Mouse (Mus musculus) stomach, embryonic 15.5 days (tissue): Measurements from ENCODE around the gene Tmem43. TPM values are rescaled to one million over a fixed set of nuclear protein-coding genes. Genes with fewer than 3 reads are reported as not detected.

Source experiments
- ATAC-seq: fragments of 200-750 bp; cut with Nextera tagmentation; 2 replicates; pipeline ENCODE4 v1.8.0; 2017; ENCODE audit warnings: low read depth, moderate number of reproducible peaks, moderate TSS enrichment; ENCODE audit not compliant: insufficient read depth, low FRiP score
- H3K27ac ChIP-seq: fragments of 300-500 bp; sonication (generic); 2 replicates; pipeline ENCODE4 v1.5.1; 2015; ENCODE audit warnings: mild to moderate bottlenecking, inconsistent platforms
- H3K27me3 ChIP-seq: fragments of 300-500 bp; sonication (generic); replicated peaks from 2 replicates; pipeline ENCODE4 v1.6.1; 2015; ENCODE audit warnings: inconsistent platforms
- H3K36me3 ChIP-seq: fragments of 300-500 bp; sonication (generic); 2 replicates; pipeline ENCODE4 v1.6.1; 2015; ENCODE audit warnings: inconsistent platforms
- H3K4me1 ChIP-seq: fragments of 300-500 bp; sonication (generic); 2 replicates; pipeline ENCODE4 v1.6.1; 2015; ENCODE audit warnings: inconsistent platforms
- H3K4me2 ChIP-seq: fragments of 300-500 bp; sonication (generic); 2 replicates; pipeline ENCODE4 v1.6.1; 2015; ENCODE audit warnings: mild to moderate bottlenecking, inconsistent platforms
- H3K4me3 ChIP-seq: fragments of 300-500 bp; sonication (generic); replicated peaks from 2 replicates; pipeline ENCODE4 v1.5.1; 2015; ENCODE audit warnings: inconsistent platforms
- H3K9ac ChIP-seq: fragments of 300-500 bp; sonication (generic); 2 replicates; pipeline ENCODE4 v1.6.1; 2015; ENCODE audit warnings: inconsistent platforms
- H3K9me3 ChIP-seq: fragments of 300-500 bp; sonication (generic); 2 replicates; pipeline ENCODE4 v1.6.1; 2016; ENCODE audit warnings: inconsistent platforms
- WGBS: fragments of 180-500 bp; shearing (Covaris S2); methylation state at CpG from one replicate; pipeline ENCODE4 v1.1.7; 2015; 5-methylcytosine and 5-hydroxymethylcytosine counted together
- polyA plus RNA-seq: library from polyadenylated mRNA; unstranded; fragments of >200 nt; fragmentation: Nextera tagmentation; extraction: Ambion mirVana; gene quantifications from 2 replicates; pipeline ENCODE4 v1.2.1, GENCODE M21; 2015

The Tmem43 gene
- polyA plus RNA-seq, 1 experiment from 2014 or later, result 45.8 TPM

DNA sequence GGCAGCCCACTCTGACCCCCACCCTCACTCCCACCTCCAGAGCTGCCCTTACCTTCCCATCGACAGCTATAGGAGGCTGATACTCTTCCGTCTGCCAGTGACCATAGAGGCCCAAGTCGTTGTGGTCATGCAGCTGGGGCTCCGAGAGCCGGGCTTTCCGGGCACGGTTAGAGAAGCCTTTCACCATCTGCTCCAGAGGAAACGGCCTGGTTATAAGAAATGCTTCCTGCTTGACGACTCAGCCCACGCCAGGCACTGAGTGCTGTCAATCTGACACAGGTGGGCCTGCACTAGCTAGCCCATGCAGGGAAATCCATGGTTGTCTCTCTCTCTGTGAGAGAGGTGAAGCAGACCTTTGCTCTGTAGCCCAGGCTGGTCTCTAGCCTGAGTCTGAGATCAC lies 19.6 kb downstream of the Tmem43 start:
- Histone ChIP-seq H3K4me2 (no peak overlapping the region), H3K9me3 (no peaks in the 10 kb centered on the region), H3K4me3 (no peak overlapping the region), H3K4me1 (peaks cover 4% of the 10 kb centered on the region; the same call in 1 of the 2 replicates), H3K27ac (no peak overlapping the region), H3K27me3 (no peaks in the 10 kb centered on the region), H3K36me3 (peaks cover 31% of the 10 kb centered on the region), H3K9ac (no peak overlapping the region)
- 80% methylated on average over 10 of the region's 10 CpGs for WGBS
- no peak for ATAC-seq

DNA sequence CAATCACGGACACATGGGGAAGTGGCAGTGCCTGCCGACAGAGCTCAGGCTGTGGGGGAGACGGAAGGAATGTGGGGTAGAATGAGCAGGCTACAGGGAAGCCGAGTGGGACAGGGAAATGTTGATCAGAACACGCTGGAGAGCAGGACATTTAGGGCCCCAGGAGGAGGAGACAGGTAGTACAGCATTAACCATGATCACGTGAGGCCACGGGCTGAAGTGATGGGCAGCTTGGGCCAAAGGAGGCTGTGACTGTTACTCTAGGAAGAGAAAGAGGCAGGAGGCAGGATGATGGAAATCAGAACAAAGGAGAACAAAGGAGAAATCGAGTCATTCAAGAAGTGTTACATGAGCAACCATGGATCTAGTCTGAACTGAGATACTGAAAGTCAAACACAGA lies 21.0 kb downstream of the Tmem43 start:
- H3K27ac ChIP-seq, result no peak overlapping the region
- peaks cover 41% of the 10 kb centered on the region for H3K36me3 ChIP-seq
- no peak overlapping the region for H3K4me2 ChIP-seq
- no peaks in the 10 kb centered on the region for H3K4me1 ChIP-seq
- ATAC-seq, result no peak
- H3K9me3 ChIP-seq, result no peaks in the 10 kb centered on the region
- WGBS, result 87% methylated on average over 8 of the region's 8 CpGs
- no peak overlapping the region for H3K9ac ChIP-seq
- no peaks in the 10 kb centered on the region for H3K27me3 ChIP-seq
- H3K4me3 ChIP-seq, result no peak overlapping the region

DNA sequence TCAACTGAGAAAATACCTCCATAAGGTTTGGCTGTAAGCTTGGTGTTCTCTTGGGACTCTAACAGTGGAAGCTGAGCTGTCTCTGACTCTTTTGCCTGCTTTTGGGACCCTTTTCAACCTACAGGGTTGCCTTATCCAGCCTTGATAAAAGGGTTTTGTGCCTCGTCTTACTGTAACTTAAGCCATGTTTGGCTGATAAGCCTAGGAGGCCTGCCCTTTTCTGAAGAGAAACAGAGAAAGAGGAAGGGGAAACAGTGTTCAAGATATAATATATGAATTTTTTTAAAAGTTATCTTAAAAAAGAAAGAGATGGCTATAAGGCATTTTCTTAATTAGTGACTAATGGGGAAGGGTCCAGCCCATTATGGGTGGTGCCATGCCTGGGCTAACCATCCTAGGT lies 29.8 kb downstream of the Tmem43 start:
- H3K9ac ChIP-seq, result no peak overlapping the region
- no peak overlapping the region for H3K4me3 ChIP-seq
- H3K9me3 ChIP-seq, result no peaks in the 10 kb centered on the region
- H3K27me3 ChIP-seq, result no peaks in the 10 kb centered on the region
- WGBS, result 78% methylated on average over 1 of the region's 1 CpGs
- H3K36me3 ChIP-seq, result peaks cover 67% of the 10 kb centered on the region
- no peak for ATAC-seq
- no peak overlapping the region for H3K27ac ChIP-seq
- no peaks in the 10 kb centered on the region for H3K4me1 ChIP-seq
- no peak overlapping the region for H3K4me2 ChIP-seq

DNA sequence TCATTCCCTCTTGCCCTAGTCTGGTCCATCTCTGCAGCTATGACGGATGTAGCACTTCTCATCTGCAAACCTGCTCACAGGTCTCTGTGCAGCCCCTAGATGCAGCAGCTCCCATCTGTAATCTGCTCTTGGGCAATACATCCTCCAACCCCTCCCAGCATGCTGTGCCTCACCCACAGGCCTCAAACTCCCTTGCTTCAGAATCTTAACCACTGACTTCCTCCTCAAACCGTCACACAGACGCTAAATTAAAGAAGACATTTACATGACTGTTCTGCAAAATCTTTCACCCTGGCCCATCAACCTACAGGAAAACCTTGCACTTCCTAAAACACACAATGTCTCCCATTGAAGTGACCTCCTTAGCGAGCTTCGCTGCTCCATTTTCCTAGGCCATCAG lies 32.5 kb downstream of the Tmem43 start:
- WGBS, result 86% methylated on average over 5 of the region's 5 CpGs
- Histone ChIP-seq H3K36me3 (peaks cover 47% of the 10 kb centered on the region), H3K27me3 (no peaks in the 10 kb centered on the region), H3K4me2 (no peak overlapping the region), H3K9ac (no peak overlapping the region), H3K4me1 (no peaks in the 10 kb centered on the region), H3K27ac (no peak overlapping the region), H3K9me3 (no peaks in the 10 kb centered on the region), H3K4me3 (no peak overlapping the region)
- no peak for ATAC-seq

DNA sequence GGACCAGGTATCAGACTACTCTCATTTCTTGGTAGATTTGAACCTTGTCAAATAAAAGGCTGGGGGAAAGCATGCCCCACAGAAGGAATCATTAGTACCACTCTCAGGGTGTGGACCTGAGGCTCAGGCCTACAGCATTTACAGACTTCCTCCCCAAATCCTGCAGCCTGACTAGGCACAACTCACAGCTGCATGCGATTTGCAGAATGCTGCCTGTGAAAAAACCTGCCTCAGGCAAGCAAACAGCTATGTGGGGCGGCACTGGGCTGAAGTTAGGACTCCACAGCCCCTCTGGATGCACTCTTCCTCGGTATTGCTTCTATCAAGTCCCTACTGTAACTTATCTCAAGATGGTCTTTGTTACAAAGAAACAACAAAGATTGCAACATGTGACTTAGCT lies 34.5 kb downstream of the Tmem43 start:
- Histone ChIP-seq H3K9me3 (no peaks in the 10 kb centered on the region), H3K27ac (no peak overlapping the region), H3K9ac (no peak overlapping the region), H3K4me1 (no peaks in the 10 kb centered on the region), H3K4me2 (no peak overlapping the region), H3K27me3 (no peaks in the 10 kb centered on the region), H3K4me3 (no peak overlapping the region), H3K36me3 (peaks cover 35% of the 10 kb centered on the region)
- 89% methylated on average over 3 of the region's 3 CpGs for WGBS
- ATAC-seq, result no peak

DNA sequence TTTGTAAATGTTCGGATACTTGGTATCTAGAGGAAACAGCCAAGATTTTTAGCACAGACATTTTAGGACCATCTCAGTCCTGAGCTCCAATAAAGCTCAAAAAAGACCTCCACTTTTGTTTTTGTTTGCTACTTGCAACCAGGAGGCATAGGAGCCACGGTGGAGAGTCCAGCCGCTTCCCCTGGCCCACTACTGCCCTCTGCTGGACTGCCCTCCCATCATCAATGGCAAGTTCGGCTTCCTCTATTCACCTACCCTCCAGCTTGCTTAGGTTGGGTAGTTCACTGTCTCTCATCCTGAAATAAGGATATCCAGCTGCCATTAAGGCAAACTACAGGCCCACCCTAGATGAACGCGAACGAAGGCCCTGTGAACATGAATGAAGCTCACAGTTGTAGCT lies 35.8 kb downstream of the Tmem43 start:
- no peak overlapping the region for H3K9ac ChIP-seq
- peaks cover 24% of the 10 kb centered on the region for H3K36me3 ChIP-seq
- ATAC-seq, result no peak
- H3K9me3 ChIP-seq, result no peaks in the 10 kb centered on the region
- 42% methylated on average over 7 of the region's 7 CpGs for WGBS
- no peak overlapping the region for H3K4me3 ChIP-seq
- H3K4me2 ChIP-seq, result no peak overlapping the region
- H3K27ac ChIP-seq, result no peak overlapping the region
- H3K27me3 ChIP-seq, result no peaks in the 10 kb centered on the region
- H3K4me1 ChIP-seq, result no peaks in the 10 kb centered on the region

DNA sequence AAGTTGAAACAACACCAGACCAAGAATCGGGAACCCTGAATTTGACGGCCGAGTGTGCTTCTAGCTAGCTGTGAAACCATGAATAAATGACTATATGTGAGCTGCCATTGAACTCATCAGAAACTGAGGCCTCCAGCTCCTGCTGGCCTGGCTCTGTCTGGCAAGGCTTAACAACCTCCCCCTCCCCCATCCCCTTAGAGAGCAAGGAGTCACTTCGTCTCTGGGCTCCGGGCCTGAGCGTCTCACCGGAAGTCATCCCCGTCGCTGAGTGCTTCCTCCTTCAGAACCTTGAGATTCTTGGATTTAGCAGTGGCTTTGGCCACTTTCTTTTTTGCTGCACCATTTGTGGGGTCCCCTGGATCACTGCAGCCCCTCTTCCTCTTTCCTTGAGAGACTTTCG lies 36.7 kb downstream of the Tmem43 start:
- Histone ChIP-seq H3K27me3 (no peaks in the 10 kb centered on the region), H3K4me2 (no peak overlapping the region), H3K9me3 (no peaks in the 10 kb centered on the region), H3K27ac (no peak overlapping the region), H3K4me1 (no peaks in the 10 kb centered on the region), H3K4me3 (no peak overlapping the region), H3K9ac (no peak overlapping the region), H3K36me3 (peaks cover 16% of the 10 kb centered on the region)
- WGBS, result 75% methylated on average over 10 of the region's 10 CpGs
- no peak for ATAC-seq

DNA sequence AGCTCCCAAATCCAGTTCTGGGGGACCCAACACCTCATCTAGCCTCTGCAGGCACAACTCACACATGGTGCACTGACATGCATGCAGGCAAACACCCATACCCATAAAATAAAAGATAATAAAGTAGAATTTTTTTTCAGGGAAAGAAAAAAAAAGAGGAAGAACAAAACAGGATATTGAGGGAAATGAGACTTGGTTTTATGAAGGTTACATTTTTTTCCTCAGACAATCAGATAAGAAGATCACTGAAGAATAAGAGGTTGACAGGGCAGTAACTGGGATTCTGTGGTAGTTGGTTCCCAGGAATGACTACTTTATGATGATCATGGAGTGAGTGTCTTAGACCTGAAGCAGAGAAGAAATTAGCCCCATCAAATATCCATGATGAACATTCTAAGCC lies 40.6 kb downstream of the Tmem43 start:
- Histone ChIP-seq H3K9me3 (no peaks in the 10 kb centered on the region), H3K4me2 (no peak overlapping the region), H3K27me3 (no peaks in the 10 kb centered on the region), H3K9ac (no peak overlapping the region), H3K4me3 (no peak overlapping the region), H3K4me1 (peaks cover 6% of the 10 kb centered on the region), H3K27ac (no peak overlapping the region), H3K36me3 (peaks cover 10% of the 10 kb centered on the region; the same call in 1 of the 2 replicates)
- ATAC-seq, result no peak

DNA sequence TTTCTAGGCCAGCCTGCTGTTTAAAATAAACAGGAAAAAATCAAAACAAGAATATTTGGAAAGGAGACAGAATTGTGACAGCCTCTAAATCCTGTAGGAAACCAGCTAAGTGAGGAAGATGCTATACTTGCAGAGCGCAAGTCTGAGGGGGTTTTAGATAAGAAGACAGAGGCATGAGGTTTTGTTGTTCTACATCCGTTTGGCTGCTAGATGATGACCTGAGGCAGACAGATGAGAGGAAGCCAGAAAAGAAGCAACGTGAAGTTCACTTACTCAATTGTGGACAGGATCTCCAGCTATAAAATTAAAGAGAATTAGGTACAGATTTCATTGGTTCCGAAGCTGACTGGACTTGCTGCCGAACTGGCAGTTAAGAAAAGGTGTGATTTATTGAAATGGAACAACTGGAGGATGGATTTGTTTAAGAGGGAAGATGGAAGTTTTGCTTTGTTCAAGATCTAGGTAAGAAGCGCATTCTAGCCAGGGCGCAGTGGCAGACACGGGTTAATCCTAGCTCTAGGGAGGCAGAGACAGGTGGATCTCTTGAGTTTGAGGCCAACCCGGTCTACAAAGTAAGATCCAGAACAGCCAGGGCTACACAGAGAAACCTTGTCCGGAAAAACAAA lies 41.3 kb downstream of the Tmem43 start:
- H3K4me1 ChIP-seq, result peaks cover 6% of the 10 kb centered on the region
- H3K9ac ChIP-seq, result peak overlapping the region; percentile 52; the same call in 1 of the 2 replicates
- no peaks in the 10 kb centered on the region for H3K9me3 ChIP-seq
- H3K36me3 ChIP-seq, result peaks cover 16% of the 10 kb centered on the region
- 0 out of 2 replicates have a peak overlapping the region, but pooled peaks have one; percentile 44 for H3K27ac ChIP-seq
- H3K4me2 ChIP-seq, result peak overlapping the region; percentile 69
- H3K4me3 ChIP-seq, result peak overlapping the region; percentile 88
- H3K27me3 ChIP-seq, result no peaks in the 10 kb centered on the region
- WGBS, result 18% methylated on average over 10 of the region's 10 CpGs
- ATAC-seq, result no peak

DNA sequence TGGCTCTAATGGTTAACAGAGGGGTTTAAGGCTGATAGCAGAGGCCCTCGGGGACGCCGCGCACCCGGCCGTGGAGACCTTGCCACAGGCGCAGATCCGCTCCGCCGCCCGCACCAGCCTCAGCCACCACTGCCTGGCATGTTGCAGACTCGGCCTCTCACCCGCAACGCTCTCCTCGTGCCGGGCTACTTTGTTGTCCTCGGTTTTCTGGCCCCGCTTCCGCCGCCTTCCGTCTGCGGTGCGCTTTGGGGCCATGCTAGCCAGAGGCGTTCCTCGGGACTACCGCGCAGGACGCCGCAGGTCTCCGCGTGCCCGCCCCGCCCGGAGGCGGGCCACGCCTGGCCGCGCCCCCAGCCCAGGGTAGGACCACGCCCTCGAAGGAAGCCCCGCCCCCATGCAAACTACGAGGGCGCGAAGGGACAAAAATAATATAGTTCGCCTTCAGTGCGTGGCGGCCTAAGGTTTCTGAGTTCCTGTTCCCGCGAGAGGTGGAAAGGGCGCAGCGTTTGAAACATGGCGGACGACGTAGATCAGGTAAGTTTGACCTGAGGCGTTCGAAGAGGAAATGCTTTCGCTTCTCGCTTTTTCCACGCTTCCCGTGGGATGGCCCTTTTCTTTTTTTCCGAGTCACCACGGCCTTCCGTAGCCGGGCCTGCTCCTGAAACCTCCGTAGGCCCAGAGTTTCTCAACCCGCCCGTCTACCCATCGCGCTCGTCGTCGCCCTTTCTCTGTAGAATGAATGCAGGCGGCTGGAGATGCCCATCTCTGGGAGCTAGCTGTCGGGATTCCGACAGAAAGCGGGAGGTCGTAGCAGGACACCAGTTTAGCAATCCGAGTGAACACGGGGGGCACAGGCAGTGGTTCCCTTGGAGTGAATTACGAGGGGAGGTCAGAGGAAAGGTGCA lies 42.3 kb downstream of the Tmem43 start, which contains the start of the genes Xpc and Lsm3:
Gene Xpc, minus strand, starts transcription at position 344 of the 905 bp plus-strand sequence.
Gene Lsm3, plus strand, starts transcription at position 384 of the 905 bp plus-strand sequence.
- peak; percentile 98 for ATAC-seq
- Histone ChIP-seq H3K9ac (peak within 1 kb of the TSS; percentile 92), H3K27me3 (no peaks in the 10 kb centered on the region), H3K27ac (peak within 1 kb of the TSS; percentile 78), H3K36me3 (peaks cover 24% of the 10 kb centered on the region), H3K4me1 (peaks cover 6% of the 10 kb centered on the region), H3K4me3 (peak within 1 kb of the TSS; percentile 88), H3K4me2 (peak within 1 kb of the TSS; percentile 77), H3K9me3 (no peaks in the 10 kb centered on the region)
- under 1% methylated on average over 80 of the region's 80 CpGs for WGBS

DNA sequence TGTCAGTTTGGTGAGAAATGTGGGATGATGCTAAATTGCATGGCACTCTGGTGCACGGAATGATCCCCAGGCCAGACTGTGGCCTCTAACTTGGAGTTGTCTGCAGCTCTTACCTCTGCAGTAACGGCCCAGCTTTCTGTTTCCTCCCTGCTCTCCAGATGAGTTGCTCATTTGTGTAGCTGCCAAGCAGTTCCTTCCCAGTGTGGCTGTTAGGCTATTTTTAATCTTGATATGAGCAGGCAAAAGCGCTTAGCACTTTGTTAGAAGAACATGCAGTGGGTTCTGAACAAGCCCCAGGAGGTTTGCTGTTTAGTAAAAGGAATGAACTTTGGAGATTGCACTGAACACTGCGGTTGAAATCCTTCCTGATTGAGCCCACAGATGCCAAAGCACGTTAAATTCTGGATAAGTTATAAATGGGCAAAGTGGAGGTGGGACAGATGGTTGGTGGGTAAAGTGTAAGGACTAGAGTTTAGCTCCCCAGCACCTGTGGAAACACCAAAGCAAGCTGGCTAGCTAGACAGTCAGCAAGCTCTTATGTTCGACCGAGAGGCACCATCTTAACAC lies 45.0 kb downstream of the Tmem43 start:
- Histone ChIP-seq H3K4me1 (peaks cover 6% of the 10 kb centered on the region), H3K36me3 (peaks cover 29% of the 10 kb centered on the region), H3K4me3 (no peak overlapping the region), H3K27me3 (no peaks in the 10 kb centered on the region), H3K4me2 (no peak overlapping the region), H3K9me3 (no peaks in the 10 kb centered on the region), H3K9ac (no peak overlapping the region), H3K27ac (no peak overlapping the region)
- 88% methylated on average over 7 of the region's 7 CpGs for WGBS
- ATAC-seq, result no peak

DNA sequence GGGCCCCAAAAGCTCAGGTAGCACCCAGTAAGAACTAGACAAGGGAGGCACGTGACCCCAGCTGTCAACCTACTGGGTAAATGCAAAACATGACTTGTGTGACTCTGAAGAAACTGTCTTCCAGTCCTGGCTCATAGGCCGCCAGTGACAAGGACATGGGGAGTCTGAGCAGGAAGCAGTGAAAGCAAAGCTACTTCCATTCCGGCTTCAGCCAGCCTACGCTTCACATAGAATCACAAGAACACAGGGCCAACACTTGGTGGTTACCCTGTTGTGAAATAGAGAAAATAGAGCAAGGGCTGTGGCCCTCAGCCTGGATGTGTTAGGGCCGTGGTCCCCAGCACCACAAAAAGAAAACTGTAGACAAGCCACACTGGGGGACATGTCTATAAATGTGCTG lies 49.3 kb downstream of the Tmem43 start:
- no peak overlapping the region for H3K4me2 ChIP-seq
- no peaks in the 10 kb centered on the region for H3K27me3 ChIP-seq
- H3K4me3 ChIP-seq, result no peak overlapping the region
- H3K9me3 ChIP-seq, result no peaks in the 10 kb centered on the region
- no peak overlapping the region for H3K9ac ChIP-seq
- no peak for ATAC-seq
- no peaks in the 10 kb centered on the region for H3K4me1 ChIP-seq
- peaks cover 29% of the 10 kb centered on the region for H3K36me3 ChIP-seq
- no peak overlapping the region for H3K27ac ChIP-seq
- WGBS, result 88% methylated on average over 5 of the region's 5 CpGs
